Mouse (Mus musculus): ENCODE measurements at regions not wholly inside any gene's neighbourhood (a gene's known extent, or its start where the extent isn't known, plus 50 kb on each side); places are given as distances from the start of the nearest gene placed in this dataset.

DNA sequence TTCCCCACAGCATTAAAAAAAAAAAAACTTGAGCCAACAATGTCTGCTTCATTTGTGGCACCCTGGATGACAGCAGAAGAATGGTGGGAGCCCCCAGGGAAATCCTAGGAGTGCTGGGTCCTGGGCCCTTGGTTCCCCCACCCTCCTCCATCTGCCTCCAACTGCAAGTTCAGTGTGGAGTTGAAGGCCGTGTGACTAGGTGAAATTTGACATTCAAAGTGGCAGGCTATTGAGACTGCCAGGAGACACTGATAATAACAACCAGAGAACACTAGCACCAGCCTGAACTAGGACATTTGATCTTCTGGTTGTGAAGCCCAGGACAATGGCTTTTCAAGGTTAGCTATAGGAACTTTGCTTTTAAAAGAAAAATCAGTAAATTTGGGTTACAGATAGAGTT lies 74.0 kb downstream of the Adamts15 start:
- DNase-seq = no peak

DNA sequence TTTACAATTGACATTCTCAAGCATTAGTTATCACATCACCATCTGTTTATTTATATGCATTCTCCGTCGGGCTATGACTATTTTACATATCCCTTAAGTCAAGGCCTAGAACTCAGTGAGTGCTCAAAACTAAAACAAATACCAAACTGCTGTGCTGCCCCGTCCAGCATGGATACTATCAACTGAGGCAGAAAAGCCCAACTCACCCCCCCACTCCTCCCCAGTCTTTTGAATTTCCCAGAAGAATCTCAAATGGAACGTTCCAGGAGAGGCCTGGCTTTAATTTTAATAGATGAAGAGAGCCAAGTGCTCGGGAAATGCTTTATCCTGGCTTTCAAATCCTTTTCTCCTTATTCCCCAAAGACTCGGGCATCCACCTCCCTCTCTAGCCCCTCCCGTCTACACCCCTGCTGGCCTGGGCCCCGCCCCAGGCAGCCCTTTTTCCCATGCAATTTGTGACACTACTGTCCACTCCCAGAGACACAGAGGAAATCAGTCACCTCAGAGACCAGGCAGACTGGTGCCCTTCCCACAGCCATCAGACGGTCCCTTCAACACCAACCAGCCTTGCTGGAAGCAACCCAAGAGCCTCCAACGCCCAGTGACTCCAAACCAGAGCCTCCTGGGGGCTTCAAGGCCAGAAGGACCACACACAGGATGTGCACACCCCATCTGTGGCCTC lies 76.5 kb downstream of the Adamts15 start:
- no peak for DNase-seq

DNA sequence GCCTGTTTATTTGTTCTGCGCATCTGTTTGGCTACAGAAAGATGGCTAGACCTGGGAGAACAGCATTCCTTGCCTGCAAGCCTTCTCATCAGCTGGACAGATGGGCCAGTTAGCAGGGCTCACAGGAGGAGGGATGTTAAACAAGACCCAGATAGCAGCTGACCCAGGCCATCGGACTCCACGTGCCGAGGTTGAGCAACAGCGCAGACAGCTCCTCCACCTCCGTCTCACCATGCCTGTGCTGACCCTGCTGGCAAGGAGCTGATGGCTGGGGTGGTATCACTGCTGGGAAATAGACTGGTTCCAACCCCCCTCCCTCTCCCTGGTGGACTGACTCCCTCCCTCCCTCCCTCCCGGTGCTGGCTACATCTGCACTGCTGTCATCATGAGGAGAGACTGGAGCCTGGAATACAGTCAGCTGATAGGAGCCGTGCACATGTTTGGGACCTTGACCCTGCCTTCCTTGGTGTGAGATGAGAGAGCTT lies 78.1 kb downstream of the Adamts15 start:
- DNase-seq = peak; percentile 13

DNA sequence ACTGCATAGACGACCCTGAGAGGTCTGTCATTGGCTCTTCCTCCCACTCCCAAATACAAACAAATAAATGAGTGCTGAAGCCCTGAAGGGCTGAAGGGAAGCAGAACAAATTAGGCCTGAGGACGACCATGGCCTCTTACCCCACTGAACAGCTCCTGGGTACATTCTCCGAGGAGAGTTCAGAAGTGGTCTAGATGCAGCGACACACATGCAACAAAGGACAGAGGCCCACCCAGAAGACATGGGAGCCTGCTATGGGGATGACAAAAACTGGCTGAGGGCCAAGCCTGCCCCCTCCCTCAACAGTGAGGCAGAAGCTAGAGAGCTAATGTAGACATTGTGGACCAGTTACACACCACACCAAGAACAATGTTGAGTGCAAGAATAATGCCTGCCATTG lies 87.3 kb downstream of the Adamts15 start:
- DNase-seq = no peak

DNA sequence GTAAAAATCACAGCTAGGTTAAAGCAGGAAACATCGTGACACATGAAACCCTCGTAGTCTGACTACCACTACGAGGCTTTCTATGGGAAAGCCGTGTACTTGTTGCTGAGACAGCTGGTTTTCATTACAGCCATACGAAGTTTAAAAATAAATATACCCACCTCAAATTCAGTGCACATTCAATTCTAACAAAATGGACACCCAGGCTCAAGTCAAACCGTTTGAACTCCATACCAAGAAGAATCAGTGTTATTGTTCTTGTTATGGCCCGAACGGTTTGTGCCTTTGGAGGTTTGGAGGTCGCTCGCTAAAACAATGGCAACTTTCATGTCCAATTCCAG lies 87.7 kb downstream of the Adamts15 start:
- DNase-seq = no peak

DNA sequence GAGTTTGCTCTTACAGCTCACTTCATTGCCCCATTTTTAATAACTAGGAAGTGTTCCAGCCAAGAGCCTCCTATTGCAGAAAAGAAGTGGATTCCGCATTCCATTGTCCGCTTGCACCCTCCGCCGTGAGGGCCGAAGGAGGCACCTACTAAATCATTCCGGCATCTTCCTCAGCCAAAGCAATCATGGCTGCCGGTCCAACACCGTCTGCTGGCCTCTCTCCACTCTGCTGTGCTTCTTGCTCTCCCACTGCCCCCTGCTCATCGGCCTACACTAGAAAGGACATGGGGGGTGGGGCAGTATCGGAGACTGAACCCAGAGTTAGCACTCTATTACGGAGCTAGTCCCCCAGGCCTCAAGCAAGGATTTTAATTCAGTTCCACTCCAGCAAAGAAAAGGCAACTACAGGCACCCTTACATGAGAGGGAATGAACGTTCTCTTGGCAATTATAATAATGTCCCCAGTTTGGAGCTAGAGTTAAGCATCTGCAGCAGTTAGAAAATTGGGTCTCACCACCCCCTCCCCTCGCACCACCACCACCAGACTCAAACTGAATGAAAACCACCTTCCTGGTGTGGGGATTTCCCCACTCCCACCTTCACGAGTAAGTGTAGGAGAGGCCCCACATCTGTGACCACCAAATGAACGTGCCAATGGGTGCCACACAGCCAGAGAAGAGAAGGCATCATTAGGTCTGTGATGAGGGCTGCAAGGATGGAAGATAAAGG lies 88.3 kb downstream of the Adamts15 start:
- no peak for DNase-seq

DNA sequence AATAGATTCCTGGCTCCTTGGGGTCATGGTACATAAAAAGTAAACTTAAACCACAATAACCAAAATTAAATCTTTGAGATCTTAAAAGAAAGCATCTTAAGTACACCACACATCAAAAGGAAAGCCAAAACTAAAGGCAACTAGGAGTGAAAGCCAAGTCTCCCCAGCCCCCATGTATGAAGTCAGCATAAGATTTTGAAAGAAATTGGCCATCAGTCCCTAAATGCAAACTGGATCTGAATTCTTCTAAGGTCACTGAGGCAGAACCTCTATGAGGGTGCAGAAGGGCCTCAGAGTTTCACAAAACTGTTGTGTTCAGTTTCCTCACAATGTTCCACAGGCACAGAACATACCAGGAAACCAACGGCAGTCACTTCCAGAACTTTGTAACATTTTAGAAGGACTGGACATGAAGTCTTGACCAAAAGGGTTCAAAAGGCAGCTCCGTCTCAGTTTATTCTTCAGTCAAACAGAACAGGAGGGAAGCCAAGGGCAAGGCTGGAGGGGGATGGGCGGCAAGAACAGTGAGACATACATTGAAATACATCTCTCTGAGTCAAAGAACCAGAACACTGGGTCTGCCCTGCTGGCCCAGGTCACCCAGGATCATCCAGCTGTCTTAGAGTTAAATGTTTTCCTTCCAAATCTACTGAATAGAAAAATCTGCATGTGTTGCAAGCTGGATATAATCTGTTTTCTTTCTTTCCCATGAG lies 92.9 kb downstream of the Adamts15 start:
- DNase-seq = no peak

DNA sequence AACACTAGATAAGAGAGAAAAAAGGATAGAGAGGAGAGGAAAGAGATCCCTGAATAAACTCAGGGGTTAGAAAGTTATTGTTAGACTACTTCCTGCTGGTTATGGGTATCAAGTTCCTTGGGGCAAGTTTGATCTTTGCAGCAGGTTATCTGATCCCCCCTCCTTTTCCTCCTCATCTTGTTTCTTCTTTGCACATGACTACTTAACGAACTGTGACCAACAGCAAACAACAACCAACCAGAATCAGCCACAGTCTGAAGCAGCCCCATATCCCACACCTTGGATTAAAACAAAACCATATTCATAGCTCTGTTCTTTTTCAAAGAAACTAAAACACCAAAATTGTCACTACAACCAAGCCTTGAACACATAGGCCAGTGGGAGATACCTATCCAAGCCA lies 94.5 kb downstream of the Adamts15 start:
- DNase-seq = no peak

DNA sequence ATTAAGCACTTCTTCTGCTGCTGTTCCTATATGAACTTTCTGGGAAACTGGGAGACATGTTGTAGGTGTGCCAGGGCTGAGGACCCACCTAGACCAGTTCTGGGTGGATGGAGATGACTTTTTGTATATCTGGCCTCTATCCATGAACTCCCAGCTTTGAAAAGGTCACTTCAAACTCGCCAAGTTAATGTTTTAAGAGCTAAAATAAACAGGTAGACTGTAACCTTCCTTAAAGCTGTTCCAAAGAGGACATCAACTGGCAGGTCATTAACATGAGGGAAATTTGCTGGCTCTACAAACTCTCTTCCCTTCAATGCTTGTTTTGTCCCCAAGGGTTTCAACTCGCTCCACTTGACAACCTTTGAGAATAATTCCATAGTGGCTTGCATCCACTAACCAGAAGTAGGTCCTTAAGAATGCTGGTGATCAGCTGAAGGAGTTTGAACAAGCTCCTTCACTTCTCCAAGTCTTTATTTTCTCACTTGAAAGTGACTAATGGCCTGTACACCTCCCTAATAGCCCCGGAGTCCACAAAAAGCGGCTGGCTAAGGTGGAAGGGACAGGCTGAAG lies 98.1 kb downstream of the Adamts15 start:
- no peak for DNase-seq

DNA sequence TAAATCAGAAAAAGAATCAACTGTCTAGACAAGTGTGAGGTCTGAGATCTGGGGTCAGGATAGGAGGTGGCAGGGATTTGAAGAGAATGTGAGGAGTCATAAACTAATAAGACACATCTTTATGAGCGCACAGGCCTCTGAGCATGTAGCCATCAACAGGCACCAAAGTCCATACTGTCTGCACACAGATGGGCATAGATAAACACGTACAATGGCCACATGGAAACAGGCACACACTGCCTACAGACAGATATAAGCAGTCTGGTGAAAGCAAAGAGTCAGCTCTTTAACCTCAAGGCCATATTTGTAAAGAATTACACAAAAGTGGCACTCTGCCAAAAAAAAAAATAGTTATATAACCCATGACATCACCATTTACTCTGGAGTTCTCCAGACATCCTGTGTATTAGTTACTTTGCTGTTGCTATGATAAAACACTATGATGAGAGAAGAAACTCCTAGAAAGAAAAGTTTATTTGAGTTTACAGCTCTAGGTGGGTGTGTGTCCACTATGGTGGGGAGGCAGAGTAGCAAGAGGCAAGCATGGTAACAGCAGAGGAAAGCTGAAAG lies 101.4 kb downstream of the Adamts15 start:
- no peak for DNase-seq

DNA sequence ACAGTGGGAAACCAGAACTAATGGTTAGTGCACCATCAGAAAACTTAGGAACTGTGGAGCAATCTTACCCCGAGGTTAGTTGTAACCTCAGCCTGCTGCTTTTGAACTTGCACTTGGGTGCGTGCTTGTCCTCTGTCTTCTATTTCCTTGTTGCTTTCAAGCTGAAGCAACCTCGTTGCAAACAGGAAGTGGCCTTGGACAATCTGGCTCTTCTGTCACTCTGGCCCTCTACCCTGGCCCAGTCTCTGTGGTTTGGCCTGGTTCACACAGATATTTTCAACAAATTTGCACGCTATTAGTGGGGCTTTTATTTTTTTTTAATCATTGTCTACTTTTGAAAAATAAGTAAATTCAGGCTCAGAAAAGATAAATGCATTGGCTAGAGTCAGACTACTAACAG lies 109.0 kb downstream of the Adamts15 start:
- DNase-seq = no peak

DNA sequence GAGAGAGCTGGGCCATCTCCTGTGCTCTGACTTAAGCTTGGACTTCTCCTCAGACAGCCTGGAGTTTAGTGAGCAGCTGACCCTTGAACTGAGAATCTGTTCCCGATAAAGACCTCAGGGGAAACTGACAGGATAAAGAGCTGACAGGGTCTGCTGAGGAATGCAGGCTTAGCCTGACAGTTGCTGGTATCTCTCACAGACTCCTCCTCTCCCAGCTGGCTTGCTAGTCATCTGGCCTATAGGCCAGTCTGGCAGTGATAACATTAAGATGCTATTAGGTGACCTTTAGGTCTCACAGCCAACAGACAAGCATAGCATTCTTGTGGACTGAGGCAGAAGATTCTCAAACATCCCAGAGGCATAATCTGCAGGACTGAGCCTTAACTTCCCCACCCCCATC lies 111.4 kb downstream of the Adamts15 start:
- no peak for DNase-seq

DNA sequence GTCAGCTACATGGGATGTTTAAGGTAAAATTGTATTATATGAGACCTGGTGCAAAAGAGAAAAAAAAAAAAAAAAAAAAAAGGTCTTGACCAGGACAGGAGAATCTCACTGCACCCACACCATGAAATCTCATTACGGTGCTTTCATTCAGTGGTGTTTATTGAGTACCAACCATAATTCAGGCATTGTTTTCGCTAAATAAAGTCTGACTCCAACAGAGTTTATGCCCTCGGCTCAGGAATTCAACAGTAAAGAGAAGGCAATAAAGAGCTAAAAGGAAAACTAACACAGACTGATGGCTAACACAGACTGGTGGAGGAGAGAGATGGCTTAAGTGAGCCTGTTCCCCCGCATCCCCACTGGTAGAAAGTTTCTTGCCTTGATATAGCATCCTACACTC lies 112.0 kb downstream of the Adamts15 start:
- DNase-seq = no peak

DNA sequence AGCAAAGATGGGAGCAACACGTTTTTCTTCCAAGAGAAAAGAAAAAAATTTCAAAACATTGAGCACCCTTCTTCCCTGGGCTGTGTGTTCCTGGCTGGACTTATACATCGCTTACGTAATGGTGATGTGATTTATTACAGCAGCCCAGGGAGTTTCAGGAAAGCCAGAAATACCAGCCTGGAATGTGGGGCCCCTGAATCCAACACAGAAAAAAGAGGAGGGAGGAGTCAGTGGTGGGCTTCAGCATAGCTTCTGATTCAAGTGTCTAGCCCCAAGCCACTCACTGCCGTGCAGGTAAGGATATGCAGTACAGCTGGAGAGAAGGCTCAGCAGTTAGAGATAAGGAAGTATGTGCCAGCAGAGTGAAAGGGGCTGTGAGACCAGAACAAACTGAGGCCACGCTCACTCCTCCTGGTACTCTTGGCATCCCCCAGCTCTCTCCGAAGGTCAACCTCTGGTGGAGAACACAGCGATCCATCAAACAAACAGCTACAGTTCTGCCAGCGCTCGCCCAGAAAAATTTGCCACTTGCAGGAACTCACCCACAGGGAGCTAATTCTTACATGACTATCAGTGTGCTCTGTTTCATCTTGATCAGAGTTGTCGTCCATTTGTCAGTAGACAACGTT lies 113.3 kb downstream of the Adamts15 start:
- DNase-seq = peak; percentile 11

DNA sequence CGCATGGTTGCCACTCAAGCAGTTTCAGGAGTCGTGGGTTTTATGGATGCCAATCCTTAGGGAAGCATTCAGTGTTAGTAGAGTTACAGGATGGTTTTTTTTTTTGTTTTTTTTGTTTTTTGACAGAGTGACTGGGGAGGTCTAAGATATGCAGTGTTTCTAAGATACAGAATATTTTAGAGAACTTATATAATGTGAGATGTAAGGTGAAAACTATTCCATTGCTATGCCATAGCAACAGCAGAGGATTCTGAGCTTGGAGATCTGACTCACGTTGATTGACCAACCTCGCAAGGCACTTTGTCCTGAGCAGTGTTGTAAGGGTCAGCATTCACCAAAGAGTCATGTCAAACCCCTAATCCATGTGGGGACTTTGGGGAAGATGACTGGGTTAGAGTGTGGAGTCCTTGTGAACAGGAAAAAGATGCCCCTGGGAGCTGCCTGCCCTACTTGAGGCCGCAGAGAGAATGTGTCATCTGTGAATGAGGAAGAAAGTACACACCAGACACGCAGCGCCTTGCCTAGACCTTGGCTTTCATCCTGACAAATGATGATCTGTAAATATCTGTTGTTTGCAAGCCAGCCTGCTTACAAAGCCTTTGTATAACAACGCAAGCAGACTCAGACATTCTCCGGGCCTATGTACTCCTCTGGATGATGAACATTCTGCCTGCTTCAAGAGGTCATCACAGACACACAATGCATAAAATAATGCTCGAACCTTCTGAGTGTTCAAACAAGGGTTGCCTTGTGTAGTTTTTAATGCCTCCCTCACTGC lies 118.3 kb downstream of the Adamts15 start:
- peak; percentile 5 for DNase-seq

DNA sequence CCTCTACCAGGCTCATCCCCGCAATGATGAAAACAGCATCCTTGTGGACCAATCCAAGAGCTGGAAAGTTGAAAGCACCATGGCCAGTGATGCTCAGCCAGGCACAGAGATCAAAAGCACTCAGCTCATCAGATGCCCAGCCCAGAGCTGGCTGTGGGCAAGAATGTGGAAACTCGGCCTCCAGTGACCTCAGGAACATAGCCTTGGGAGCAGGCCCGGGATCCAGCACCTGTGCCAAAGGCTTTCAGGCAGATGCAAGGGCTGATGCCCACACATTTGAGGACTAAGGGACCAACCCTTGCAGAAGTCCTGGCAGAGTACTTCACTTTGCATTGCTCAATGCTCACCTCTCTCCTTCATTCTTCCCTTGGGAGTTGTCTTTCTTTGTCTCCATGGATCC lies 119.4 kb downstream of the Adamts15 start:
- DNase-seq = peak; percentile 35

DNA sequence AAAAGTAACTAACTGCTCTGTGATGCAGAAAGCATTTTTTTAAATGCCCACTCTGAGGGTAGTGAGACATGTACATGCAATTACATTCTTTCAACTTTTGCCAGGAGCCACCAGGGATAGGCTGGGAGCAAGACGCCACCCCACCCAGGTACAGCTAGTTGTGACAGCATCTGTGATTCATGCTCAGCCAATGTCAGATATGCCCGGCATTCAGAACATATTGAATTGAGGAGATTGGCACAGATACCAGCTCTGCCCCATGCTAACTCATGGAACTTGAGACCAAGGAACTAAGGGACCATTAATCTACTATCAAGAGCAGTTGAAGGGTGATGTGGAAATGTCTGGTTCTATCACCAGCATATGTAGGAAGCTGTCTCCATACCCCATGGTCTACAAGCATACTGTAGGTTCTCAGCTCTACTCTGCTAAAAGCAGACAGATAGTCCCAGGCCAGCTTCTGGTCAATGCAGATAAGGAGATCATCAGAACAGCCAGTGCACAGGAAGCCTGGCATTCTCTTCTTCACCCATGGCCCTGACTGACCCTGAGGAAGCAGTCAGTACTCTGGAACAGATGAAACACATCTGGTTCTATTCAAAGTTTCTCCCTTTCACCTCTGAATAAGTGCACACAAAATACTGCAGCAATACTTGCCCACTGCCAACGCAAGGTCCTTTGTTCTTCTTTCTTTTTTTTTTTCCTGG lies 127.4 kb downstream of the Adamts15 start:
- no peak for DNase-seq

DNA sequence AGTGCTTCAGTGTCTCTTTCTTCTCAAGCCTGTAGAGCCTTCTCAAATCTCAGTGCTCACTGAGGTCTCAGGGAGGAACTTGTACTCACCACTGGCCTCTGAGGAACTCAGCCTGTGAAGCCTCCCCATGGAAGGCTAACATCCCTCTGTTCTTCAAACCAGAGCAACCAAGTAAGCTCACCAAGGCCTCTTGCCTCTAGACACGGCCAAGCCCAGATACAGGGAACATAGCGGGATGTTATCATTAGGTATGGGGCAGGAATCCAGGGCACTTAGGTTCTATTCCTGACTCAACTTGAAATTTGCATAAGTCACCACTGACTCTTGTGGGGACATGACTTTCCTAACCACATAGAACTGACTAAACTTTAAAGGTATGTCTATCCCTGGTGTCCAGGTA lies 141.0 kb downstream of the Adamts15 start:
- no peak for DNase-seq

DNA sequence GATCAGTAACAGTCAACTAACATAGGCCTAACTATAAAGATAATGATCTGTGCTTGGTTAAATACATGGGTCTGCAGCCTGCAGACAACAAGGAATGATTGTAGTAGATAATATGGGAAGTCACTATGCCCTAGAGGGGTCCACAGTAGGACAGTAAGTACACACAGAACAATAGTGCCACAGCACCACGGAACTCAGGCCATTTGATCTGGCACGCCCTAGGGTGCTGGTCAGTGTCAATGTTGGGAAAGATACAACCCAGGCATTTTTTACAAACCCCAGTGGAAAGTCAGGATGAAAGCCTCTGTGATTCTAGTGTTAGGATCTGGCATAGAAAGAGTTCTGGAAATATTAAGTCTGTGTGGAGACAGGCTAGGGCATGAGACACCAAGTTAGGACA lies 144.4 kb downstream of the Adamts15 start:
- DNase-seq = no peak

DNA sequence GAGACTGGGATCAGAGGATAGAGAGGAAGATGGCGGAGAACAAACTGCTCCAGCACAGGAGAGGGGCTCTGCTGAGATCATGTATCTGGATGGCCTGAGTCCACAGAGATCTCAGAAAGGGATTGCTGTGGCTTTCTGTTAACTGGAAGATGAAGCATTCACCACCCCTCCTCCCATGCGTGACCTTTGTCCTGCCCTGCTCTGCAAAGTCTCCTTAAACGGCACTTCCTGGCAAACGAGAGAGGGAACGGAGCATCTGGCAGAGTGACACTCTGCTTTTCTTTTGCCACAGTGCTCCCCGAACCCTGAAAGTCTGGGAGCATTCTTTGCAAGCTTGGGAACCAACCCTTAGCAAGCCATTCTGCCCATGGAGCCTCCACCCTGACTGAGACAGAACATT lies 147.1 kb downstream of the Adamts15 start:
- no peak for DNase-seq

DNA sequence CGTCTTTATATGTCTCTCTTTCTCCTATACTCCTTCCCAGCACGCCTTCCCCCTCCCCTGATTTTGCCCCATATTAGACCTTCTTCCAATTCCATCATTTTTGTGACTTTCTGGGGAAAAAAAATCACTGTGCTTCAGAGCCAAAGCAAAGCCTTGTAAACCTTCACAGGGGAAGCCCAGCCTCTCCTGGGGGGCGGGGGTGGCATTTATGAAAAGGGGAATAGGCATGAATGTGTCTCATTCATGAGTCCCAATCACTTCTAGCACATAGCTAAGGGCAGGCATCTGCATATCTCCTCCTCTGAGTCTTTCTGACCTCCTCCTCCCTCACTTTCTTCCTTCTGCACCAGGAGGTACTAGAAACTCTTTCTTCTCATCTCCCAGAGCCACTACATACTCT lies 149.8 kb downstream of the Adamts15 start:
- DNase-seq = no peak

All from adrenal gland, postnatal 25 days (tissue).